Mouse (Mus musculus) kidney, adult 2 months (tissue): ENCODE measurements around the gene Setx.

Experiments
- CTCF ChIP-seq: fragments of 200-500 bp; conservative IDR thresholded peaks from 2 replicates; pipeline ENCODE4 v1.5.1; 2011; ENCODE audit warnings: low read depth, mild to moderate bottlenecking, control low read depth, low read length, moderate library complexity, mixed read lengths; ENCODE audit not compliant: insufficient read depth, insufficient read length
- POLR2A ChIP-seq: fragments of 200-500 bp; IDR thresholded peaks from one replicate; pipeline ENCODE4 v1.6.1; 2011; ENCODE audit warnings: low read depth, low read length, control low read depth

- TF ChIP-seq CTCF = no peak
- no peak for TF ChIP-seq POLR2A
These were observed 55.8 kb downstream of the Setx start for GRCm38 (mm10) chr2:29179810-29180209.
